Mouse (Mus musculus) intestine, embryonic 16.5 days (tissue): ENCODE measurements around the gene F11. TPM values are rescaled to one million over a fixed set of nuclear protein-coding genes. Genes with fewer than 3 reads are reported as not detected.

ENCODE experiments used
- ATAC-seq: fragments of 200-750 bp; cut with Nextera tagmentation; 2 replicates; pipeline ENCODE4 v1.8.0; 2017; ENCODE audit warnings: moderate TSS enrichment, moderate library complexity
- H3K27ac ChIP-seq: fragments of 300-500 bp; sonication (generic); 2 replicates; pipeline ENCODE4 v1.5.1; 2014; ENCODE audit warnings: mild to moderate bottlenecking, low read length
- H3K27me3 ChIP-seq: fragments of 300-500 bp; sonication (generic); replicated peaks from 2 replicates; pipeline ENCODE4 v1.6.1; 2014; ENCODE audit warnings: low read length, control low read depth, mixed read lengths; ENCODE audit not compliant: control insufficient read depth, insufficient read depth
- H3K36me3 ChIP-seq: fragments of 300-500 bp; sonication (generic); 2 replicates; pipeline ENCODE4 v1.6.1; 2014; ENCODE audit warnings: low read length, control low read depth; ENCODE audit not compliant: control insufficient read depth, insufficient read depth
- H3K4me1 ChIP-seq: fragments of 300-500 bp; sonication (generic); 2 replicates; pipeline ENCODE4 v1.6.1; 2014; ENCODE audit warnings: low read length, control low read depth, mixed read lengths; ENCODE audit not compliant: control insufficient read depth, insufficient read depth
- H3K4me2 ChIP-seq: fragments of 300-500 bp; sonication (generic); 2 replicates; pipeline ENCODE4 v1.6.1; 2014; ENCODE audit warnings: low read depth, low read length, control low read depth
- H3K4me3 ChIP-seq: fragments of 300-500 bp; sonication (generic); 2 replicates; pipeline ENCODE4 v1.5.1; 2014; ENCODE audit warnings: mild to moderate bottlenecking, low read length
- H3K9ac ChIP-seq: fragments of 300-500 bp; sonication (generic); 2 replicates; pipeline ENCODE4 v1.6.1; 2014; ENCODE audit warnings: low read depth, low read length
- H3K9me3 ChIP-seq: fragments of 300-500 bp; sonication (generic); 2 replicates; pipeline ENCODE4 v1.6.1; 2016; ENCODE audit warnings: low read length, control low read depth; ENCODE audit not compliant: control insufficient read depth
- WGBS: fragments of 180-500 bp; shearing (Covaris S2); extraction: QIAGEN DNeasy Blood & Tissue Kit; methylation state at CpG from one replicate; pipeline ENCODE4 v1.1.7; 2014; 5-methylcytosine and 5-hydroxymethylcytosine counted together
- polyA plus RNA-seq: library from polyadenylated mRNA; unstranded; fragments of >200 nt; fragmentation: Nextera tagmentation; extraction: Ambion mirVana; gene quantifications from 2 replicates; pipeline ENCODE4 v1.2.1, GENCODE M21; 2015

F11 gene
- polyA plus RNA-seq: 0.40 and 0.72 TPM in 2 replicates

DNA sequence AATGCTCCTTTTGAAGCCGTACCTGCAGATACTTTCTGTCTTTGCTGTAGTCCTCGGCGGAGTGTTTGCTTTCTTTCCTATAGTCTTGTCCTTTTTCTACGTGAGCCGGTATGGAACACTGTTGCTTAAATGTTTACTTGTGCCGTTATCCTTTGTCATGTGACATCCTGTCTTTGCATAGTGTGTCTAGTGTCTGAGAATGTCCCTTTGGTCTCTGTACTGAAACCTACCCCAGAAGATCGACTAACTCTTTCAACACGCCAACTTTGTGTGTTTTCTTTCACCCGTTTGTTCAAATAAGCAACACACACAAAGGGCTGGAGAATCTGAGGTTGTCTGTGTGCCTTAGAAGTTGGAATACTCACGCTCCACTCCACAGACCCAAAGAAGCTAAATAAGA lies at the start of gene F11:
Gene F11 (minus strand): TSS at position 112 of the 400 bp plus-strand sequence.
- H3K4me3 ChIP-seq: no peak within 1 kb of the TSS
- WGBS: 79% methylated on average over 10 of the region's 10 CpGs
- ATAC-seq: no peak
- H3K4me1 ChIP-seq: no peaks in the 10 kb centered on the region
- no peak within 1 kb of the TSS for H3K4me2 ChIP-seq
- no peaks in the 10 kb centered on the region for H3K27me3 ChIP-seq
- H3K9me3 ChIP-seq: no peaks in the 10 kb centered on the region
- H3K9ac ChIP-seq: no peak within 1 kb of the TSS
- no peaks in the 10 kb centered on the region for H3K36me3 ChIP-seq
- no peak within 1 kb of the TSS for H3K27ac ChIP-seq

DNA sequence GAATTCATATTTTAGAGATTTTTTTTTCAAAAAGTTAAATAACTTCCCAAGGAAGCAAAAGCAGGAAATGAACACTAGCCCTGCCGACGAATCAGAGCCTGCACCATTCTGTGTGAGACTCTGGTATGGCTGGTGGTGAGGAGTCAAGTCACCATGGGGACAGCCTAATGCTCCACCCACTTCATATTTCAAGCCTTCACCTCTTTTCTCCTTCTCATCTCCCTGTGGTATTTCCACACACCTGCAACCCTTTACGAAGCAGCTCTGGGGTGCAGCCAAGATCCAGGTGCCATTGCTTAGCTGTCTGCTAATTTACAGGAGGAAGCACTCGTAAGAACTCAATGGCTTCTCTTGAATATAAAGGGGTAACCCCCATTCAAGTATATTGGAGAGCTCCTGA lies 49.1 kb upstream of the F11 start:
- Histone ChIP-seq H3K4me3 (no peak overlapping the region), H3K9me3 (no peaks in the 10 kb centered on the region), H3K27me3 (no peaks in the 10 kb centered on the region), H3K4me1 (no peaks in the 10 kb centered on the region), H3K4me2 (no peak overlapping the region), H3K36me3 (no peaks in the 10 kb centered on the region), H3K9ac (no peak overlapping the region), H3K27ac (no peak overlapping the region)
- ATAC-seq: no peak
- WGBS: 79% methylated on average over 4 of the region's 4 CpGs

DNA sequence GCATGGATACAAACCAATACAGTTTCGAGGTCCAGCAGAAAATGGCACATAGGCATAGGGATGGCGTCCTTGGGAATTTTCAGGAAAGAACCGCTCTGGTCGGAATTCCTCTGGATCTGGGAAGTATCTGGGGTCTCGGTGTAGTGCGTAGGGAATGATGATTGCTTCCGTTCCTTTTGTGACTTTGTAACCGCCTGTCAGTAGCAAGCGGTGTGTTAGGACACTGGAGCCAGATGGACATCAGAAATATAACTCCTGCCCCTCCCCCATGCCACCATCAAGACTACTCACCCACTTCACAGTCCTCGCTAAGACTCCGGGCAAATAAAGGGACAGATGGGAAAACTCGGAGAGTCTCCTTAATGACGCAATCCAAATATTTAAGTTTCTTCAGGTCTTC lies 46.5 kb upstream of the F11 start, which contains the start of gene Gm45753:
Gene Gm45753 (minus strand): TSS at position 101 of the 400 bp plus-strand sequence.
- Histone ChIP-seq H3K4me1 (no peaks in the 10 kb centered on the region), H3K36me3 (no peaks in the 10 kb centered on the region), H3K9me3 (no peaks in the 10 kb centered on the region), H3K27ac (no peak within 1 kb of the TSS), H3K4me2 (no peak within 1 kb of the TSS), H3K9ac (no peak within 1 kb of the TSS), H3K27me3 (no peaks in the 10 kb centered on the region), H3K4me3 (no peak within 1 kb of the TSS)
- 77% methylated on average over 13 of the region's 13 CpGs for WGBS
- no peak for ATAC-seq

DNA sequence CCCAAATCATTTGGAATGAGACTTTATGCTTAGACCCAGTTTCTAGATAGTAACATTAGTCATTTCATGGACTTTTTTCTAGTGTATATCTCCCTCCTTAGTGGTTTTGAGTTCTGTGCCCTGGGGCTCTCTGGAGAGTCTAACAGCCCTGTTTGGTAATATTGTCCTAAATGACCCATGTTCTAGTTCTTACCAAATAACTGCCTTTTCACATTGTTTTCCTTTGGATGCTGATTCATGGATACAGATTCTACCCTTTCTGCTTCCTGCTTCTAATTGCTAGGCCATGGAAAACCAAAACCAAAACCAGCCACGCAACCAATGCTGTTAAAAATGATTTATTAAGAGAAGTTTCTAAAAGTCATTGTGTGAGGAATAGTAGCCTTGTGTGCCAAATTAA lies 43.6 kb upstream of the F11 start:
- 89% methylated on average over 1 of the region's 1 CpGs for WGBS
- Histone ChIP-seq H3K9ac (no peak overlapping the region), H3K9me3 (no peaks in the 10 kb centered on the region), H3K27me3 (no peaks in the 10 kb centered on the region), H3K36me3 (no peaks in the 10 kb centered on the region), H3K4me2 (no peak overlapping the region), H3K27ac (no peak overlapping the region), H3K4me1 (no peaks in the 10 kb centered on the region), H3K4me3 (no peak overlapping the region)
- no peak for ATAC-seq

DNA sequence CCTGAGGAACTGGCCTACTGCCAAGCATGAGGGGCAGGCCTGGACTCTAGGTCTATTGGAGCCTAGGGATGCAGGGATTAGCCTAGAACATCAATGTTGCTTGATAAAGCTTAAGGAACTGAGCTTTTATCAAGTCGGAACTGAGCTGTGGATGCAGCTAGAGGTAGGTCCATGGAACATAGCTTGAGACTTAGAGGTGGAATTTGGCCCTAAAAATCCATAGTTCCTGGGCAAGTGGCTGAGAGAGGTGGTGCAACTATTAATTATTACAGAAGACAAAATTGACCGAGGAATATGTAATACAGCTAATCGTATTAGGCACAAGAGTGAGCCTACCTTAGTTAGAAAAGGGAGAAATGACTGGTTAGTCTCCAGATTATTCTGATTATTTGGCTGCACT lies 42.5 kb upstream of the F11 start:
- Histone ChIP-seq H3K4me1 (no peaks in the 10 kb centered on the region), H3K9me3 (no peaks in the 10 kb centered on the region), H3K4me3 (no peak overlapping the region), H3K36me3 (no peaks in the 10 kb centered on the region), H3K27ac (no peak overlapping the region), H3K9ac (no peak overlapping the region), H3K4me2 (no peak overlapping the region), H3K27me3 (no peaks in the 10 kb centered on the region)
- 89% methylated on average over 3 of the region's 3 CpGs for WGBS
- no peak for ATAC-seq

DNA sequence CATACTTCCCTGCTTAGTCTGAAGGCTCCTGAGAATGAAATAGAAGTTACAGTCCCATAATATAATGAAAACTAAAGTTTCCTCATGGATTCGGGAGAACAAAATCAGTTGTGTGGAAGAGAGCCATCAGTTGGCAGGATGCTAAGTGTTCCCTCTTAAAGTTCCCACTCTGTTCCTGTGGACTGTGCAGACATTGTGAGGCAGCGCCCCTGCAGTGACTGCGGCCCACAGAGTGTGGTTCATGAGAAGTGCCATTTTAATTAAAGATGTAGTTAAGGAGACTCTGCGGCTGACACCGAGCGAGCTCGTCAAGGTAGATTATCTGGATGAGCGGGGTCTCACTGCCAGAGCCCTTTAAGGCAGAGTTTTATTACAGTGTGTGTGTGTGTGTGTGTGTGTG lies 40.6 kb upstream of the F11 start:
- Histone ChIP-seq H3K9ac (no peak overlapping the region), H3K4me2 (no peak overlapping the region), H3K9me3 (no peaks in the 10 kb centered on the region), H3K4me1 (no peaks in the 10 kb centered on the region), H3K27me3 (no peaks in the 10 kb centered on the region), H3K27ac (no peak overlapping the region), H3K36me3 (no peaks in the 10 kb centered on the region), H3K4me3 (no peak overlapping the region)
- 77% methylated on average over 8 of the region's 8 CpGs for WGBS
- no peak for ATAC-seq

DNA sequence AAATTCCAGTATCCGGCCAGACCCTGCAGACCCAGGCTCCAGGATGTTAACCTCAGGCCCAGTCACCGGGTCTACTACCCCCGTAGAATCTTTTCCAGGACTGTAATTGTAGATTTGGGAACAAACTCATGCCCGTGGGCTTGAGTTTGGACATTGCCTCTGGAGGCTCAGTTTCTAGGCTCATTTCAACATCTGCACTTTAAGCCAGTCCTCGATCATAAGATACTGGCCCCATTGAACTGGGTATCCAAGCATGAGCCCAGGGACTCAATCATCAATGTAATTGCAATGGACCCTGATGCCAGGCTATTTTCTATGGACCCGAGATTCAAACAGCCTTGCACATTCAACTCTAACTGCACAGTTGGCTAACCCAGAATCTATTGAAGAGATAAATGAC lies 33.4 kb upstream of the F11 start:
- Histone ChIP-seq H3K27me3 (no peaks in the 10 kb centered on the region), H3K4me1 (no peaks in the 10 kb centered on the region), H3K4me3 (no peak overlapping the region), H3K36me3 (no peaks in the 10 kb centered on the region), H3K27ac (no peak overlapping the region), H3K4me2 (no peak overlapping the region), H3K9ac (no peak overlapping the region), H3K9me3 (no peaks in the 10 kb centered on the region)
- no peak for ATAC-seq
- 92% methylated on average over 6 of the region's 6 CpGs for WGBS

DNA sequence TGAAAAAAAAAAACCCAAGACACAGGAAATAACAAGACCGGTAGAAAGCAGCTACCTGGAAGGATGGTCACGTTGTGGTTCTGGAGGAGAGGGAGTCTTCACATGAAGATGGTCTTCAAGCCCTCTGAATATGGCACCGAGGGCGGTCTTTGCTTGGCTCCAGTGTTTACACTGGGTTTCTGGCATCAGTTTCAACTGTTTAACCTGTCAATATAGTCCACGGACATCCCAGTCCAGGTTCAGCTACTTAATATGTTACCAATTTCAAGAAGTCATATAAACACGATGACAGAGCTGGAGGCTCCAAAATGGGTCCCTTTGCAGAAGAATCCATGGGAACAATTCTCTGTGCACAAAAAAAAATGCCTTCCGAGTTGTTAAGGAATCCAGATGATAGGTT lies 32.9 kb upstream of the F11 start, which contains the start of gene Klkb1:
Gene Klkb1 (minus strand): TSS at position 173 of the 400 bp plus-strand sequence.
- H3K27ac ChIP-seq: no peak within 1 kb of the TSS
- no peaks in the 10 kb centered on the region for H3K4me1 ChIP-seq
- no peaks in the 10 kb centered on the region for H3K27me3 ChIP-seq
- ATAC-seq: no peak
- 71% methylated on average over 7 of the region's 7 CpGs for WGBS
- no peak within 1 kb of the TSS for H3K9ac ChIP-seq
- H3K36me3 ChIP-seq: no peaks in the 10 kb centered on the region
- H3K9me3 ChIP-seq: no peaks in the 10 kb centered on the region
- H3K4me3 ChIP-seq: no peak within 1 kb of the TSS
- H3K4me2 ChIP-seq: no peak within 1 kb of the TSS

DNA sequence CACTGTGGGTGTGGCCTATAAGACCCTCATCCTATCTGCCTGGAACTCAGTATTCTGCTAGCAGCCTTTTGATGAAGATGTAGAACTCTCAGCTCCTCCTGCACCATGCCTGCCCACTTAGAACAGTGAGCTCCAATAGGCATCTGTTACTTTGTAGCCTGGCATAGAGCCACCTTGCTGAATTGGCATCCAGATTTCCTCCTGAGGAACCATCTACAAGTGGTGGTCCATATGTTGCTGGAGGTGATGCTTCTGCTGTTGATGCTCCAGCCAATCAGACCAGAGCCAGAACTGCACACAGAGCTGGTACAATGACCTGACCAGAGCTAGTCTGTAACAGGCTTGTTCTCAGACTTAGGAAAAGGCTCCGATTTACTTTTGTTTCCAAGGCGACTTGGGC lies 30.0 kb upstream of the F11 start:
- ATAC-seq: no peak
- no peak overlapping the region for H3K4me2 ChIP-seq
- H3K9me3 ChIP-seq: no peaks in the 10 kb centered on the region
- H3K36me3 ChIP-seq: no peaks in the 10 kb centered on the region
- H3K4me3 ChIP-seq: no peak overlapping the region
- WGBS: 88% methylated on average over 2 of the region's 2 CpGs
- no peak overlapping the region for H3K27ac ChIP-seq
- H3K9ac ChIP-seq: no peak overlapping the region
- no peaks in the 10 kb centered on the region for H3K4me1 ChIP-seq
- no peaks in the 10 kb centered on the region for H3K27me3 ChIP-seq

DNA sequence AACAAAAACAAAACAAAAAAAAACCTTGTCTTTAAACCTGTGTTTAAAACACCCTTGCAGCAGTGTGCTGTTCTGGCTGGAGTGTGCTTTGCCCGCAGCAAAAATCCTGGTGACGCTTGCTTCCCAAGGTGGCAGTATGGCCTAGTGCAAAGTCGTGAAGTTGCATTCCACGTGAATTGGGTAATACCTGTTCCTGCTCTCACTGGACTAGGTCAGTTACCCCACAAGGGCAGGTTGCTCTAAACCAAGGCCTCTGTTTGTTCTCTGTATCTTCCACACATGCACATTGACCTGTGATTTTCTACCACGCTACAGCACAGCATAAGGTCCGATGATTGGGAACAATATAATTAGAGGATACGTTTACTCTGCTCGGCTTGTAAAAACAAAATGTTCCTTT lies 19.8 kb upstream of the F11 start:
- Histone ChIP-seq H3K36me3 (no peaks in the 10 kb centered on the region), H3K4me2 (no peak overlapping the region), H3K27me3 (no peaks in the 10 kb centered on the region), H3K27ac (no peak overlapping the region), H3K4me3 (no peak overlapping the region), H3K9ac (no peak overlapping the region), H3K9me3 (no peaks in the 10 kb centered on the region), H3K4me1 (no peaks in the 10 kb centered on the region)
- WGBS: 65% methylated on average over 8 of the region's 8 CpGs
- no peak for ATAC-seq
